Mouse (Mus musculus) effector memory CD4-positive, alpha-beta T cell, adult 7 months (primary cell): ENCODE results near the gene Gm10663. TPM values are rescaled to one million over a fixed set of nuclear protein-coding genes. Genes with fewer than 3 reads are reported as not detected.

Experiments
- polyA plus RNA-seq: library from polyadenylated mRNA; unstranded; fragments of 100-300 nt; shearing (Covaris generic); gene quantifications from one replicate; pipeline ENCODE4 v1.2.1, GENCODE M21; 2017

Gene Gm10663
- not detected for polyA plus RNA-seq

GRCm38 (mm10) chr8:65074733-65075132 is at the start of gene Gm10663:
TSS of gene Gm10663 (plus strand) at chr8:65075033.

DNA sequence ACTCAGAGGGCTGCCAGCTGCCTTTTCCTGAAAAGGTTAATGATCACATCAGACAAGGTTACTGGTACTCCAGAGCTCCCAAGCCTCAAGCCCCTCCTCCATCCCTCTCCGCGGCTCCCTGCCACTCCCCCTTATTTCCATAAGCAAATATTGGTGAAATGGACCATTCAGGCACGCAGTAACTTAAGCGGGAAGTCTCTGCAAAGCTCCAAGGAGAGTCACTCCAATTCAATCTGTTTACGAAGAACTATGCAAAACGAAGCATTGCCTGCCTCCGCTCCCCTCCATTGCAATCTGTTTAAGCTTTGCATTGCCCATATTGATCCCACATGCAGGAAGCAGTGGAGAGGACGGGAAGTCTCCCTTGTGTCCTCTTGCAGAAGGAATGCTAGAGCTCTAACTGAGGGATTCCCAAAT is 37.7 kb upstream of the Gm10663 start, which contains the start of gene Apela:
Apela (minus strand) TSS at position 220 of the 417 bp plus-strand sequence.

Other genes starting within 250 kb of the Gm10663 start
- 21.2 TPM for gene Klhl2, start 225.0 kb upstream of the Gm10663 start, polyA plus RNA-seq
- gene Tmem192, start 127.8 kb upstream of the Gm10663 start, polyA plus RNA-seq: 81.1 TPM
- 1.5 TPM for gene Trim75, start 87.2 kb upstream of the Gm10663 start, polyA plus RNA-seq
- not detected for gene Trim61, start 56.5 kb upstream of the Gm10663 start, polyA plus RNA-seq
- not detected for gene Trim60, start 56.4 kb upstream of the Gm10663 start, polyA plus RNA-seq
- not detected for gene Apela, start 37.7 kb upstream of the Gm10663 start, polyA plus RNA-seq
- gene BC030870, start 54.5 kb downstream of the Gm10663 start, polyA plus RNA-seq: 0.26 TPM